Mouse (Mus musculus): ENCODE measurements around the gene Rftn1. TPM values are rescaled to one million over a fixed set of nuclear protein-coding genes. Genes with fewer than 3 reads are reported as not detected.
"Not testable (repeated sequence)": the region's sequence is repeated elsewhere in the genome, so short reads cannot be mapped to it uniquely, and the experiment has no call there.

The Rftn1 gene
- total and polyA plus RNA-seq, 3 experiments: 52.5 to 80.6 (median 60.5) TPM

GRCm38 (mm10) chr17:50116980-50117379 is 73.5 kb downstream of the Rftn1 start:
- H3K9me3 ChIP-seq (replicated peaks; ENCODE audit: low read length): peaks cover 5% of the 10 kb centered on the region
- dilution Hi-C loops (cut with MboI; ENCODE audit: extremely low pct_ligation_motif_present, extremely low pct_unique_long_range_greater_than_20kb, low sequenced_read_pairs): no loop called here

GRCm38 (mm10) chr17:50116401-50116800 is 74.1 kb downstream of the Rftn1 start:
- H3K36me3 ChIP-seq (replicated peaks in 1 of 2; ENCODE audit: control insufficient read depth in 1 of 2, insufficient read depth in 1 of 2, low read length in 1 of 2): peaks cover 70 to 92% of the 10 kb centered on the region in 2 experiments
- H3K9me3 ChIP-seq (replicated peaks; ENCODE audit: low read length); H3K4me3 ChIP-seq (replicated peaks in 1 of 3; ENCODE audit: low read depth in 2 of 3, low read length in 2 of 3, poor library complexity in 1 of 3); H3K27ac ChIP-seq (ENCODE audit: insufficient read depth, low read depth); H3K27me3 ChIP-seq (replicated peaks); DNase-seq (ENCODE audit: extremely low read depth); H3K9ac ChIP-seq (ENCODE audit: insufficient read depth, low read depth); dilution Hi-C loops (cut with MboI; ENCODE audit: extremely low pct_ligation_motif_present, extremely low pct_unique_long_range_greater_than_20kb, low sequenced_read_pairs); H3K4me2 ChIP-seq (ENCODE audit: insufficient read depth, low read depth, poor library complexity, severe bottlenecking); in situ Hi-C loops (cut with MboI; ENCODE audit: low pct_ligation_motif_present, low pct_unique_long_range_greater_than_20kb, low sequenced_read_pairs): not testable (repeated sequence)
- H3K79me2 ChIP-seq (replicated peaks; ENCODE audit: control insufficient read depth, extremely low read depth, insufficient read depth, poor library complexity, severe bottlenecking): peaks cover 84% of the 10 kb centered on the region
- H3K4me1 ChIP-seq (ENCODE audit: control insufficient read depth in 1 of 2, insufficient read depth in 2 of 2): peaks cover 13 to 36% of the 10 kb centered on the region in 2 experiments

More at GRCm38 (mm10) chr17:50116980-50117379, 73.5 kb downstream of the Rftn1 start:
- H3K4me1 ChIP-seq (ENCODE audit: control insufficient read depth in 1 of 2, insufficient read depth in 2 of 2): peaks cover 15 to 42% of the 10 kb centered on the region in 2 experiments
- in situ Hi-C loops (cut with MboI; ENCODE audit: low pct_ligation_motif_present, low pct_unique_long_range_greater_than_20kb, low sequenced_read_pairs): no loop called here
- H3K36me3 ChIP-seq (replicated peaks in 1 of 2; ENCODE audit: control insufficient read depth in 1 of 2, insufficient read depth in 1 of 2, low read length in 1 of 2): peaks cover 76 to 92% of the 10 kb centered on the region in 2 experiments
- no peak overlapping the region for H3K9ac ChIP-seq (ENCODE audit: insufficient read depth, low read depth)
- peaks cover 86% of the 10 kb centered on the region for H3K79me2 ChIP-seq (replicated peaks; ENCODE audit: control insufficient read depth, extremely low read depth, insufficient read depth, poor library complexity, severe bottlenecking)
- no peaks in the 10 kb centered on the region for H3K27me3 ChIP-seq (replicated peaks)
- H3K4me3 ChIP-seq (replicated peaks in 1 of 3; ENCODE audit: low read depth in 2 of 3, low read length in 2 of 3, poor library complexity in 1 of 3): no peak overlapping the region
- no peak overlapping the region for H3K4me2 ChIP-seq (ENCODE audit: insufficient read depth, low read depth, poor library complexity, severe bottlenecking)
- TF ChIP-seq MAX (IDR thresholded peaks at IDR 0.05; ENCODE audit: low read length) (no peak), SMC3 (IDR thresholded peaks at IDR 0.05; ENCODE audit: low read depth, low read length) (no peak), IRF4 (IDR thresholded peaks at IDR 0.05; ENCODE audit: low read depth, low read length) (no peak), EP300 (IDR thresholded peaks at IDR 0.05; ENCODE audit: low read length) (no peak), ELF1 (IDR thresholded peaks at IDR 0.05; ENCODE audit: low read depth, low read length) (no peak), ZKSCAN1 (IDR thresholded peaks at IDR 0.05; ENCODE audit: borderline replicate concordance, low read depth, low read length) (no peak), MAFK (IDR thresholded peaks at IDR 0.05; ENCODE audit: insufficient replicate concordance, low read length) (no peak), TCF12 (IDR thresholded peaks at IDR 0.05; ENCODE audit: low read depth, low read length) (no peak), TBP (conservative IDR thresholded peaks at IDR 0.05; ENCODE audit: low read depth, low read length) (no peak), JUN (IDR thresholded peaks at IDR 0.05; ENCODE audit: insufficient read depth, low read depth, low read length) (no peak), PAX5 (IDR thresholded peaks at IDR 0.05; ENCODE audit: low read length) (no peak), MYC (IDR thresholded peaks at IDR 0.05; ENCODE audit: low read depth, low read length) (no peak), MXI1 (IDR thresholded peaks at IDR 0.05; ENCODE audit: low read depth, low read length) (no peak), MAZ (IDR thresholded peaks at IDR 0.05; ENCODE audit: low read depth, low read length) (no peak), GABPA (IDR thresholded peaks at IDR 0.05; ENCODE audit: insufficient replicate concordance, low read depth, low read length) (no peak), ZNF384 (IDR thresholded peaks at IDR 0.05; ENCODE audit: low read depth, low read length) (no peak), RAD21 (IDR thresholded peaks at IDR 0.05; ENCODE audit: low read depth, low read length) (no peak), HCFC1 (IDR thresholded peaks at IDR 0.05; ENCODE audit: low read depth, low read length) (no peak)
- H3K27ac ChIP-seq (ENCODE audit: insufficient read depth, low read depth): no peak overlapping the region
- DNase-seq (ENCODE audit: extremely low read depth): no peak

- H3K27ac ChIP-seq (ENCODE audit: insufficient read depth, low read depth); dilution Hi-C loops (cut with MboI; ENCODE audit: extremely low pct_ligation_motif_present, extremely low pct_unique_long_range_greater_than_20kb, low sequenced_read_pairs); H3K4me3 ChIP-seq (replicated peaks in 1 of 3; ENCODE audit: low read depth in 2 of 3, low read length in 2 of 3, poor library complexity in 1 of 3); in situ Hi-C loops (cut with MboI; ENCODE audit: low pct_ligation_motif_present, low pct_unique_long_range_greater_than_20kb, low sequenced_read_pairs); H3K9ac ChIP-seq (ENCODE audit: insufficient read depth, low read depth); H3K4me2 ChIP-seq (ENCODE audit: insufficient read depth, low read depth, poor library complexity, severe bottlenecking); H3K27me3 ChIP-seq (replicated peaks); H3K9me3 ChIP-seq (replicated peaks; ENCODE audit: low read length); DNase-seq (ENCODE audit: extremely low read depth): not testable (repeated sequence)
- H3K4me1 ChIP-seq (ENCODE audit: control insufficient read depth in 1 of 2, insufficient read depth in 2 of 2): peaks cover 13 to 36% of the 10 kb centered on the region in 2 experiments
- H3K79me2 ChIP-seq (replicated peaks; ENCODE audit: control insufficient read depth, extremely low read depth, insufficient read depth, poor library complexity, severe bottlenecking): peaks cover 86% of the 10 kb centered on the region
- H3K36me3 ChIP-seq (replicated peaks in 1 of 2; ENCODE audit: control insufficient read depth in 1 of 2, insufficient read depth in 1 of 2, low read length in 1 of 2): peaks cover 69 to 92% of the 10 kb centered on the region in 2 experiments
Measured at GRCm38 (mm10) chr17:50115716-50116115, 74.8 kb downstream of the Rftn1 start.
